Mouse (Mus musculus) C2C12 (cell line): ENCODE measurements around the gene Fhit.

Experiments used
- CEBPB ChIP-seq: IDR thresholded peaks from one replicate; pipeline ENCODE4 v1.6.1; 2011; ENCODE audit warnings: low read depth, mild to moderate bottlenecking, control low read depth, moderate library complexity
- CTCF ChIP-seq: IDR thresholded peaks from one replicate; pipeline ENCODE4 v1.5.1; 2011; ENCODE audit not compliant: control insufficient read depth, insufficient read depth, insufficient read length
- FOSL1 ChIP-seq: IDR thresholded peaks from one replicate; pipeline ENCODE4 v1.8.0; 2011; ENCODE audit warnings: mild to moderate bottlenecking, low read length; ENCODE audit not compliant: poor library complexity, insufficient read depth, severe bottlenecking
- MAX ChIP-seq: IDR thresholded peaks from one replicate; pipeline ENCODE4 v1.6.1; 2011; ENCODE audit warnings: mild to moderate bottlenecking, control low read depth
- MYOD1 ChIP-seq: IDR thresholded peaks from one replicate; pipeline ENCODE4 v1.6.1; 2011; ENCODE audit warnings: low read depth; ENCODE audit not compliant: control insufficient read depth, insufficient read length
- MYOG ChIP-seq: IDR thresholded peaks from one replicate; pipeline ENCODE4 v1.6.1; 2011; ENCODE audit not compliant: control insufficient read depth, insufficient read length; ENCODE audit errors: extremely low read depth
- USF1 ChIP-seq: IDR thresholded peaks from one replicate; pipeline ENCODE4 v1.6.1; 2011; ENCODE audit warnings: low read depth, mild to moderate bottlenecking, control low read depth, moderate library complexity

- TF ChIP-seq CTCF = no peak
- TF ChIP-seq FOSL1 = no peak
- TF ChIP-seq USF1 = no peak
- TF ChIP-seq MAX = no peak
- TF ChIP-seq MYOD1 = no peak
- TF ChIP-seq CEBPB = no peak
- no peak for TF ChIP-seq MYOG
Measured at GRCm38 (mm10) chr14:10305286-10305685, 856.5 kb downstream of the Fhit start.
